Mouse (Mus musculus) C2C12 (cell line): Measurements from ENCODE around the gene Fv1.

Source experiments
- CTCF ChIP-seq: IDR thresholded peaks from one replicate; pipeline ENCODE4 v1.5.1; 2011; ENCODE audit not compliant: control insufficient read depth, insufficient read depth, insufficient read length
- MYOD1 ChIP-seq: IDR thresholded peaks from one replicate; pipeline ENCODE4 v1.6.1; 2011; ENCODE audit warnings: low read depth; ENCODE audit not compliant: control insufficient read depth, insufficient read length
- MYOG ChIP-seq: IDR thresholded peaks from one replicate; pipeline ENCODE4 v1.6.1; 2011; ENCODE audit not compliant: control insufficient read depth, insufficient read length; ENCODE audit errors: extremely low read depth

DNA sequence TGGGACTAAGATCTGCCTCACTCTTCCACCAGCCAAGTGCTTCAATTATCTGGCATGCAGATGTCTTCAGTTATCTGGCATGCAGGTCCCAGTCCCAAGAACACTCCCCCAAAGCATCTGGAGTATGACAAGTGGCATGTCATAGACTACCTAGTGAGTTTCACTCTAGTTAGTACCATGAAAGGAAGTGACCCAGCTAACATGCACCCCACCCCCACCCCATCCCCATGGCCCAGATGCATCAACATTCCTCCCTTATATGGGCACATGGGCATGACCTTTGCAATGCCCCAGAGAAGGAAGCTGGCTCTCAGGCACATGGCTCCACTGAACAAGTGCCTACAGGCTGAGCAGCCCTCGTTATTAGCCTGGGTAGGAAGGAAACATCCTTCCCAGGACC is 27.6 kb downstream of the Fv1 start:
- TF ChIP-seq CTCF (no peak), MYOG (no peak), MYOD1 (no peak)
